9 mouse cellular contexts compared by ENCODE assay signal in genomic region chr16:44666431-44666997, GRCm38 (mm10). TPM values are rescaled to one million over a fixed set of nuclear protein-coding genes. Genes with fewer than 3 reads are reported as not detected.
DNase-seq lines count a peak whose midpoint lies in the region; ATAC-seq lines count a peak whose summit lies in the region.
"Had no signal": no experiment of that assay in that cellular context is flagged by ENCODE, and none has a peak within 500 bp of the region (broad histone marks: within the 10 kb centered on the region; RNA-seq: fewer than 3 reads in every experiment).

No protein-coding gene starts in this region.

- no peaks in the 10 kb centered on the region for H3K36me3 ChIP-seq in neural tube, embryonic 11.5 days (ENCODE audit: control insufficient read depth, insufficient read depth, low read length)
- H3K36me3 ChIP-seq in hindbrain, embryonic 11.5 days (ENCODE audit: control insufficient read depth, insufficient read depth, low read length): no peaks in the 10 kb centered on the region
- no peaks in the 10 kb centered on the region for H3K36me3 ChIP-seq in limb, embryonic 15.5 days

- DNase-seq in neural tube, embryonic 11.5 days (ENCODE audit: low spot score): peak; percentile 28
- DNase-seq in neural tube, embryonic 10.5 days (ENCODE audit: extremely low spot score, low spot score): no peak
- no peak for DNase-seq in hindbrain, embryonic 11.5 days (ENCODE audit: low spot score)
- DNase-seq in retina, postnatal 1 day: no peak
- no peak for DNase-seq in spleen, adult 12 weeks (ENCODE audit: low spot score)
- DNase-seq: heart, postnatal 10 days had no signal

- H3K27ac ChIP-seq in neural tube, embryonic 11.5 days (ENCODE audit: low read depth, low read length): peak overlapping the region; percentile 55
- H3K27ac ChIP-seq in hindbrain, embryonic 11.5 days (ENCODE audit: low read depth, low read length): no peak overlapping the region
- peak overlapping the region; percentile 88 for H3K27ac ChIP-seq in limb, embryonic 15.5 days
- H3K27ac ChIP-seq: left cerebral cortex, adult 2 months had no signal

- 11% methylated on average over 7 of the region's 7 CpGs for WGBS in neural tube, embryonic 11.5 days
- 56% methylated on average over 7 of the region's 7 CpGs for WGBS in hindbrain, embryonic 11.5 days
- 16% methylated on average over 7 of the region's 7 CpGs for WGBS in limb, embryonic 15.5 days

- ATAC-seq in neural tube, embryonic 11.5 days (ENCODE audit: insufficient read depth, low FRiP score, low TSS enrichment): peak; percentile 84
- ATAC-seq in hindbrain, embryonic 11.5 days (ENCODE audit: low FRiP score): 0 out of 2 replicates have a peak, but pooled peaks have one; percentile 15
- ATAC-seq in limb, embryonic 15.5 days (ENCODE audit: insufficient number of reproducible peaks, low FRiP score, low TSS enrichment, low read depth): peak; percentile 91
- no peak for ATAC-seq in megakaryocyte, adult 5-6 weeks (ENCODE audit: poor library complexity, severe bottlenecking)

- H3K4me2 ChIP-seq in neural tube, embryonic 11.5 days (ENCODE audit: low read depth): no peak overlapping the region
- no peak overlapping the region for H3K4me2 ChIP-seq in hindbrain, embryonic 11.5 days (replicated peaks; ENCODE audit: low read depth, low read length)
- no peak overlapping the region for H3K4me2 ChIP-seq in limb, embryonic 15.5 days

- H3K9me3 ChIP-seq in neural tube, embryonic 11.5 days (ENCODE audit: control insufficient read depth, low read length): no peaks in the 10 kb centered on the region
- no peaks in the 10 kb centered on the region for H3K9me3 ChIP-seq in hindbrain, embryonic 11.5 days (ENCODE audit: control insufficient read depth, low read length)
- no peaks in the 10 kb centered on the region for H3K9me3 ChIP-seq in limb, embryonic 15.5 days

- no peak overlapping the region for H3K9ac ChIP-seq in neural tube, embryonic 11.5 days (ENCODE audit: low read length)
- H3K9ac ChIP-seq in hindbrain, embryonic 11.5 days (ENCODE audit: low read depth, low read length): no peak overlapping the region
- no peak overlapping the region for H3K9ac ChIP-seq in limb, embryonic 15.5 days

- H3K4me1 ChIP-seq in neural tube, embryonic 11.5 days (ENCODE audit: control insufficient read depth, insufficient read depth, low read length): peaks cover 24% of the 10 kb centered on the region
- peaks cover 2% of the 10 kb centered on the region; the same call in 1 of the 2 replicates for H3K4me1 ChIP-seq in hindbrain, embryonic 11.5 days (replicated peaks; ENCODE audit: control insufficient read depth, insufficient read depth, low read length)
- peaks cover 62% of the 10 kb centered on the region for H3K4me1 ChIP-seq in limb, embryonic 15.5 days

- H3K4me3 ChIP-seq in neural tube, embryonic 11.5 days (ENCODE audit: low read depth, low read length): no peak overlapping the region
- H3K4me3 ChIP-seq in hindbrain, embryonic 11.5 days (ENCODE audit: low read depth, low read length): no peak overlapping the region
- no peak overlapping the region for H3K4me3 ChIP-seq in limb, embryonic 15.5 days
- H3K4me3 ChIP-seq: left cerebral cortex, adult 2 months had no signal

- H3K27me3 ChIP-seq in neural tube, embryonic 11.5 days (ENCODE audit: control insufficient read depth, insufficient read depth, low read length): no peaks in the 10 kb centered on the region
- H3K27me3 ChIP-seq in hindbrain, embryonic 11.5 days (ENCODE audit: control insufficient read depth, insufficient read depth, low read length): no peaks in the 10 kb centered on the region
- H3K27me3 ChIP-seq in limb, embryonic 15.5 days: no peaks in the 10 kb centered on the region

RNA-seq across cellular contexts. Expression of gene Nepro, which starts 57.6 kb away (rescaled TPM):
- polyA plus RNA-seq in neural tube, embryonic 11.5 days (2014; fragmentation: Nextera tagmentation; extraction: Ambion mirVana): 11.9 and 12.3 TPM in 2 replicates
- polyA plus RNA-seq in hindbrain, embryonic 11.5 days (2014; fragmentation: Nextera tagmentation; extraction: Ambion mirVana): 10.6 and 13.1 TPM in 2 replicates
- 6.9 and 7.4 TPM in 2 replicates for polyA plus RNA-seq in limb, embryonic 15.5 days (2015; fragmentation: Nextera tagmentation; extraction: Ambion mirVana)
- 8.6 and 11.2 TPM in 2 replicates for total RNA-seq in megakaryocyte, adult 5-6 weeks (2015)
- 13.4 and 15.1 TPM in 2 replicates for total RNA-seq in megakaryocyte, adult 5-6 weeks (2017)
